Mouse (Mus musculus) myocyte (in vitro differentiated cells): ENCODE data around the gene Rapgef6.

Experiments
- CEBPB ChIP-seq: IDR thresholded peaks from 2 replicates; pipeline ENCODE4 v1.6.1; 2011; ENCODE audit warnings: mild to moderate bottlenecking, moderate library complexity; ENCODE audit not compliant: poor library complexity, insufficient read depth, severe bottlenecking
- E2F4 ChIP-seq: IDR thresholded peaks from one replicate; pipeline ENCODE4 v1.6.1; 2011; ENCODE audit warnings: mild to moderate bottlenecking, control low read depth, moderate library complexity; ENCODE audit not compliant: insufficient read depth
- MYOD1 ChIP-seq, 3 experiments: IDR thresholded peaks; one replicate each; pipeline ENCODE4 v1.6.1; 2011; ENCODE audit warnings: control low read depth in 2 of 3, low read depth in 2 of 3, mild to moderate bottlenecking in 2 of 3, moderate library complexity in 1 of 3; ENCODE audit not compliant: insufficient read length in 2 of 3, control insufficient read depth in 1 of 3
- MYOG ChIP-seq, 3 experiments: IDR thresholded peaks; one replicate each; pipeline ENCODE4 v1.6.1; 2011; ENCODE audit warnings: control low read depth in 2 of 3, low read depth in 2 of 3, mild to moderate bottlenecking in 2 of 3; ENCODE audit not compliant: insufficient read length in 2 of 3, control insufficient read depth in 1 of 3, insufficient read depth in 1 of 3
- POLR2A ChIP-seq: IDR thresholded peaks from one replicate; pipeline ENCODE4 v1.6.1; 2011; ENCODE audit warnings: low read depth, mild to moderate bottlenecking, control low read depth, moderate library complexity; ENCODE audit not compliant: insufficient read length
- TCF12 ChIP-seq: IDR thresholded peaks from one replicate; pipeline ENCODE4 v1.6.1; 2011; ENCODE audit warnings: mild to moderate bottlenecking, control low read depth; ENCODE audit not compliant: poor library complexity, insufficient read depth, severe bottlenecking
- TCF3 ChIP-seq: IDR thresholded peaks from one replicate; pipeline ENCODE4 v1.6.1; 2011; ENCODE audit warnings: low read depth, control low read depth; ENCODE audit not compliant: insufficient read length
- USF1 ChIP-seq: IDR thresholded peaks from one replicate; pipeline ENCODE4 v1.6.1; 2011; ENCODE audit warnings: low read depth, mild to moderate bottlenecking, control low read depth, moderate library complexity

GRCm38 (mm10) chr11:54736903-54737302 is 214.3 kb downstream of the Rapgef6 start:
- TF ChIP-seq TCF3, result no peak
- TF ChIP-seq POLR2A, result no peak
- TF ChIP-seq USF1, result no peak
- no peak for TF ChIP-seq MYOG (IDR thresholded peaks at IDR 0.05; ENCODE audit: control insufficient read depth in 1 of 3, insufficient read depth in 1 of 3, insufficient read length in 2 of 3, low read depth in 2 of 3)
- TF ChIP-seq E2F4, result no peak
- TF ChIP-seq CEBPB, result no peak
- no peak for TF ChIP-seq MYOD1 (IDR thresholded peaks at IDR 0.05; ENCODE audit: control insufficient read depth in 1 of 3, insufficient read length in 2 of 3, low read depth in 2 of 3)
- no peak for TF ChIP-seq TCF12
